Mouse (Mus musculus) adrenal gland, postnatal 14 days (tissue): ENCODE measurements around the gene Ptma. TPM values are rescaled to one million over a fixed set of nuclear protein-coding genes. Genes with fewer than 3 reads are reported as not detected.
"Not testable (repeated sequence)": the region's sequence is repeated elsewhere in the genome, so short reads cannot be mapped to it uniquely, and the experiment has no call there.

Source experiments
- DNase-seq: peaks from one replicate; pipeline ENCODE4 v3.0.0; 2021; ENCODE audit warnings: mixed read lengths
- total RNA-seq: library from RNA; stranded (reverse); gene quantifications from 2 replicates; pipeline ENCODE4 v1.2.3, GENCODE M21; 2021

Ptma gene
- total RNA-seq, 1 experiment from 2014 or later, result 806 TPM

- no peak for DNase-seq
Measured at GRCm38 (mm10) chr1:86496340-86496739, 30.2 kb upstream of the Ptma start.

DNA sequence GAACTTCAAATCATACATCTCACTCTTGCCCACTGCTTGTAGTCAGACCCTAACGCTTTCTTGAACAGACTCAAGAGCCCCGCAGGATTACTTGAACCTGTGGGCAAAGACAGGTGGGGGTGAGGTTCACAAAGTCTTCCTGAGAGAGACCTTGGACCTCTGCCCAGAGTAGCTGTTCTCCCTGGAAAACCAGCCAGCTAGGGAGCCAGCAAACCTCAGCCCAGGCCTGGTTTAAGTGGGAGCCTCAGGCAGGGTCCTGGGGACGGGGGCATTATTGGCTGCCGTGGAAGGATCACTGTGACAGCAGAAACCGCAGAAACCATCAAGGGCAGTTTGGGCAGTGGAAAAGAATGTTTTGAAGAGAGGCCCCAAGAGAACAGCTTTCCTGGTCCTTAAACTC lies 29.2 kb upstream of the Ptma start:
- DNase-seq, result peak; percentile 47

DNA sequence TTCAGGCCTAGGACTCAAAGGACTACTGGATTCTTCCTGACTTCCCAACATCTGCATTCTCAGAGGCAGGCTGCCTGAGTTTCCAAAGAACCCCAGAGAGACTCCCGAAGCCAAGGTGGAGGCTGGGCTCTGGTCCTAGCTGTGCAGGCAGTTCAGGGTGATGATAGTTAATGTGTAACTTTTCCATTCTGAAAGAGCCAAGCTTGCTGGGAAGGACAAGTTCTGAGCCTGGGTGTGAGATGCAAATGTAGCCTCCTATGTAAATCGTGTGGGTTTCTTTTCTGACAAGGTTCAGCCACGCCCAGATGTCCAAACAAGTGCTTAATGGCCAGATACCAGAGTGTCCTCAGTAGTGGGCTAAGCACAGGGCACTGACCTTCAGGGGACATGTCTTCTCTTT lies 28.5 kb upstream of the Ptma start:
- no peak for DNase-seq

- DNase-seq, result no peak
Measured at GRCm38 (mm10) chr1:86498611-86499010, 27.9 kb upstream of the Ptma start.

- peak; percentile 83 for DNase-seq
Measured at GRCm38 (mm10) chr1:86499903-86500302, 26.6 kb upstream of the Ptma start.

- no peak for DNase-seq
Measured at GRCm38 (mm10) chr1:86500681-86501080, 25.8 kb upstream of the Ptma start.

DNA sequence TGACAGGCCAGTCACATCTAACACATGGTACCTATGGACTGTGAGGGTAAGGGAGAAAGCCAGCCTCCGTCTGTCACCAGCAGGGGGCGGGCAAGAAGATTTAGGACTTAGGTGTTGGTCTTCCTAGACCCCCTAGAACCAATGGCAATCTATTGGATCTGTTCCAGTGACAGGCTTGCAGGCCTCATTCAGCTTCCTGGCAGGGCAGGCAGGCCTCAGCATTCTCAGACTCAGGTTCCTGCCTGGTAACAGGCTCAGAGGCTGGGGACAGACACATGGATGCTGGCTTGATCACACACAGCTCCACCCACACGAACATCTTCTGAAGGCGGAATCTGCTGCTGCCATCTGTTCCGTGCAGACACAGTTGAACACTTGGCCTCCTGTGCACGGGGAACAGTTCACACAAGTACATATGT lies 25.4 kb upstream of the Ptma start:
- DNase-seq, result peak; percentile 72

DNA sequence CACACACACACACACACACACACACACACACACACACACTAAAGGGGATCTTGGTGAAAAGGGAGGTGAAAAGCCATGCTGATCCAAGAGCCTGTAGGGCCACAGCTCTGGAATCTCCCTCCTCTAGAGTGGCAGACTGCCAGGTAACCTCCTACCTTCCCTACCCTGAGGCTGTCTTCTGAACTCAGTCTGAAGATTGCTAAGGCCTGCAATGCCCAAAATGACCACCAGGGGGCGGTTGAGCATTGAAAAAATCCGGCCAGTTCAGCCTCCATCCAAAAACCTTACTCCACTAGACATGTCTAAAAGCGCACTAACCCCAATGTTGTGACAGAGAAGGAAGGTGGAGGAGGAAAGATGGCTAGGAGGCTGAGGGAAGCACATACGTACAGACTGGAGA lies 25.0 kb upstream of the Ptma start:
- DNase-seq, result peak; percentile 95

GRCm38 (mm10) chr1:86502221-86503048 lies 24.1 kb upstream of the Ptma start:
- no peak for DNase-seq

- no peak for DNase-seq
Measured at GRCm38 (mm10) chr1:86503165-86503747, 23.3 kb upstream of the Ptma start.

DNA sequence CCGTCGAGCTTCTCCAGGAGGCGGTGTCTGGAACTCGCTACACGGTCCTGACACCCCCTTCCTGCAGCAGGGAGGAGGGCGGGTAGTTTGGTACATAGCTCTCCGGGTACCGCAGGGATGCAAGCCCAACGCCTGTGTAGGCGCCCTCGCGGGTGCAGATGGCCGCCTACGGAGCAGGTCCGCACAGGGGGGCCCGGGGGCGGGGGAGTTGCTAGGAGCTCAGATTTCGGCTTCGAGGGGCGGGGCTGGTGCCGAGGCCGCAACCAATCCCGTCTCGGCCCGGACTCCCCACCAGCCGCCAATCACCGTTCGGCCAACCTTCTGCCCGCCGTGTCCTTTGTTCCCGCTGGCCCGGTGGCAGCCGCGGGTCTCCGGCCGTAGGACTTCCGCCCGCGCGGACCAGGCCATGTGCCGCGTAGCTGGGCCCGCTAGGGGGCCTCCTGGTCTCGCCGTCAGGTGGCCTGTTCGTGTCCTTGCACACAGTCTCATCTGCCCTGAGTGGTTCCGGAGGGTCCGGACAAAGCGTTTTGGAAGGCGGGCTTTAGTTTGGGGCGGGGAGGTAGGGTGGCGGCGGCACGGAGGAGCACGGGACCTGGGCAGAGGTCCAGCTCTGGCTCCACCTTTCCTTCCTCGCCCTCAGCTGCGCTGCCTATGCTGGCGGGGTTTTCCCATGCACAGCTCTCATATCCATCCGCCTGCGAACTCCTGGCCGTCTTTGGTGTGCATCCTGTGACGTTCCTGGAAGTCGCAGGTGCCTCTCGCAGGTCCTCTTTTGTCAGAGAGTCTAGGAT lies 22.4 kb upstream of the Ptma start:
- peak; percentile 98 for DNase-seq

DNA sequence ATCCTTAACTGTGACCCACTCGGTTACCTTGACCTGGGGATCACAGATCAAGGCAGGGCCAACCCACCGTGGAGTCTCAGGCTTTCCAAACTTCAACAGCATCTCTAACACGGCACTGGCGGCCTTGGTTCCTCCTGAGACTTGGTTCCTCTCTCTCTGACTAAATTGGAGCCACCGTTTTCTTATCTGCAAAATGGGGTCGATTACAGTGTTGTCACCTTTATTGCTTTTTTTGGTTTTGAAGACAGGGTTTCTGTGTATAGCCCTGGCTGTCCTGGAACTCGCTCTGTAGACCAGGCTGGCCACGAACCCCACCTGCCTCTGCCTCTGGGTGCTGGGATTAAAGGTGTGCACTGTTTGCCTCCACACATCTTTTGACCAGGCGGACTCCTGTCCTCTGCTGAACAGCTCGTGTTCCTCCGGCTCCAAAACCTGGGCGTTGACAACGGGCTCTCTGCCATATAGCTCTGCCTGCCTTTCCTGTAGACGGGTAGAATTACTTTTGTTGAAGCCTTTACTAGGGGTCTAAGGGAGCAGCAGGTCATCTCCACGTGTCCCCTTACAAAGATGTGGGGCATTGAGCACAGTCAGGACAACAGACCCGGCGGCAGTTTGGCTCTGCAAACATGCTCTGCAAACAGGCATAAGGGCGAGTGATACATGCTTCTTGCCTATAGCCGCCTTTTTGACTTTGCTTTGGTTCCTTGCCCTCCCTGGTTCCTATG lies 21.7 kb upstream of the Ptma start:
- no peak for DNase-seq

GRCm38 (mm10) chr1:86505461-86505860 lies 21.1 kb upstream of the Ptma start:
- peak; percentile 39 for DNase-seq

GRCm38 (mm10) chr1:86506420-86506819 lies 20.1 kb upstream of the Ptma start:
- no peak for DNase-seq

GRCm38 (mm10) chr1:86507866-86508265 lies 18.7 kb upstream of the Ptma start:
- DNase-seq, result no peak

- peak; percentile 94 for DNase-seq
Measured at GRCm38 (mm10) chr1:86509410-86509809, 17.1 kb upstream of the Ptma start.

DNA sequence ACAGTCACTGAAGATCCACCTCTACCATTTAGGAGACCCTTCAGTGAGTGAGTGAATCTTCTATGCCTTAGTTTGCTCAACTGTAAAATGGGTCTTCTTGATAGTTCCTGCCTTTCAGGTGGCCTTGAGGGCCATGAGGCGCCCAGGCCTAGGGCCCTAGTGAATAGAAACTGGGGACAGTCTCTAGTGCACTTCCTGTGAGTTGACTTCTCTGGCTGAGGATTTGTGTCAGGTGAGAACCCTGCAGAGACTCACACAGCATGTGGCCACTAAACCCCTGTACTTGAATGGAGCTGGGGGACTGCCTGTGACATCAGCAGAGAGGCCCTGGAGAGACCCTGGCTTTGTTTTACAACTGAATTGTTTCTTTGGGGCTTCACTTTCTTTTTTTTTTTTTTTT lies 16.3 kb upstream of the Ptma start:
- no peak for DNase-seq

DNA sequence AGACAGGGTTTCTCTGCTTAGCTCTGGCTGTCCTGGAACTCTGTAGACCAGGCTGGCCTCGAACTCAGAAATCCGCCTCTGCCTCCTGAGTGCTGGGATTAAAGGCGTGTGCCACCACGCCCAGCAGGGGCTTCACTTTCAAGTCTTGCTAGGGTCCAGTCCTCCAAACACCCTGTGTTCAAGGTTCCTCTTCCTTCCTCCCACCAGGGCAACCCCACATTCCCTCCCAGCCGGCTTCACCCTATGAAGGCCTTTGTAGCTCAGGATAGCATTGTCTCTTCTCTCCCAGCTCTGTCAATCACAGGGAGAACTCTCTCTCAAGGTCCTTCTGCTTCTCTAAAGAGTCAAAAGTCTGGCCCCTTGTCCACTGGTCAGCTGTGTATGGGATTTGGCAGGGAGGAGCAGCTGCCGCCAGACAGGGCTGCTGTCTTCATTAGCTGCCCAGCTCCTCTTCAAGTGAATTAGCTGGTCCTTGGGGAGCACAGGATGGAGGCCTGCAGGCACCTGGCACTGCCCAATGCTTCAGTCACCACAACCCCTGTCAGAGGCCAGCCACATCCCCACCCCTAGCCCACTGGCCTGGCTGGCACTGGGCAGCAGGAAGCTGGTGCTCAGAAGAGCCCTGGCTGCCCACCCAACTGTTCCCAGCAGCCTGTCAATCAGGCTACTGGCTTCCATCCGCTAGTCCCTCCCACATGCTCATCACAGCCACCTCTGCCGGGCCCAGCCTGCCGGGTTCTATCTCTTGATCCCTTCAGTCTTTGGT lies 15.7 kb upstream of the Ptma start:
- DNase-seq, result no peak

- DNase-seq, result no peak
Measured at GRCm38 (mm10) chr1:86512154-86512720, 14.3 kb upstream of the Ptma start.

GRCm38 (mm10) chr1:86513031-86513430 lies 13.5 kb upstream of the Ptma start:
- not testable (repeated sequence) for DNase-seq

DNA sequence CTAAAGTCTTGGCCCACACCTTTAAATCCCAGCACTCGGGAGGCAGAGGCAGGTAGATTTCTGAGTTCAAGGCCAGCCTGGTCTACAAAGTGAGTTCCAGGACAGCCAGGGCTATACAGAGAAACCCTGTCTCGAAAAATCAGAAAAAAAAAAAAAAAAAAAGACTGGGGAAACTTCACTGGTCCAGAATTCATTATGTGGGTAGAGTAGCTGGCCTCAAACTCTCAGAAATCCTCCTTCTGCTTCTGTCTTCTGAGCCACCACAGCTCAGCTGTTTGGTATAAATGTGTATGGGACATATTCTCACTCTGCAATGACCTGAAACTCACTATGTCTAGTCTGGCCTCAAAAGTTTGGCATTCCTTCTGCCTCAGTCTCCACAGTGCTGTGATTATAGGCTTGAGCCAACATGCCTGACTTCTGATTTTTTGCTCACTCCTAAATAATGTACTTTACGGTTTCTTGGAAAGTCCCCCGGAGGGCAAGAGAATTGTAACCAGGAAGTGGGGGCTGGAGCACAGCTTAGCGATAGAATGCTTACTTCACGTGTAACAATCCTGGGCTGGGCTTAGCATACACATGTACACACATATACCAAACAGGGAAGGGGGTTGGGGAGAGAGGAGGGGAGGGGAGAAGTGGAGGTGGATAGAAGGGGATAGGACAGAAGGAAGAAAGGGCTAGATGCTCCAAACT lies 10.7 kb upstream of the Ptma start:
- no peak for DNase-seq
